Mouse (Mus musculus): ENCODE data around the gene Anp32e. TPM values are rescaled to one million over a fixed set of nuclear protein-coding genes. Genes with fewer than 3 reads are reported as not detected.
A peak's percentile ranks its signal among the peaks of the same experiment; 100 is the strongest.
"Not testable (repeated sequence)": the region's sequence is repeated elsewhere in the genome, so short reads cannot be mapped to it uniquely, and the experiment has no call there.

Gene Anp32e
- polyA plus RNA-seq, 1 experiment from 2014 or later = 159 TPM

DNA sequence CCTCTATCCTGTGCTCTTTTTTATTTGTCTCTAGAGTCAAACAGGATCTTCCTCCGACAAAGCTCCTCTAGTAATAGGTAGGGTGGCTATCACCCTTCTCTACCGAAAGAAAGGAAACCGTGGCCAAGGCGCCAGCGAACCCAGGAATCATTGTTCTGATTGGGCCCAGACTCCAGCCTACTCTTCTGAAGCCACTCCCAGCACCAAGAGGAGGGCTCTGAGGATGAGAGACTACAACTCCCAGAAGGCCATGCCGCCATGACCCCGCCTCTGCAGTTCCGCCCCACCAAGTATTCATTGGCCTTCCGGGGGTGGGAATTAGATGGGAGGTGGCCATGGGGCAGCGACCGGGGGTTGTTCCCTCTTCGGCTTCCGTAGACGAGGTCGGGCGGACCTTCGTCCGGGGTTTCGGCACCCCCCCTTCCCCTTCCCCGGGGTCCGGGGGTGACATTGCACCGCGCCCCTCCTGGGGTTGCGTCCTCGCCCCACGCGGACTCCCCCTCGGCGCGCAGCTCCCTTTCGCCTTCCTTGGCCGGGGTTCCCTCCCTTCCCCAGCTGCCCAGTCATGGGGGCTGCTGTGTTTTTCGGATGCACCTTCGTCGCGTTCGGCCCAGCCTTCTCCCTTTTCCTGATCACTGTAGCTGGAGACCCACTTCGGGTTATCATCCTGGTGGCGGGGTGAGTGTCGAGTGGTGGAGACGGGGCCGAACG is 35.3 kb upstream of the Anp32e start, which contains the start of gene Aph1a:
Gene Aph1a, plus strand, starts transcription at position 364 of the 711 bp plus-strand sequence.
- Histone ChIP-seq H3K4me3 (replicated peaks) (peak within 1 kb of the TSS; percentile 65), H3K4me2 (peak within 1 kb of the TSS; percentile 62), H3K9ac (peak within 1 kb of the TSS; percentile 78), H3K27ac (peak within 1 kb of the TSS; percentile 83), H3K4me1 (peaks cover 22% of the 10 kb centered on the region)
- H3K9me3 ChIP-seq; H3K27me3 ChIP-seq (replicated peaks); H3K36me3 ChIP-seq: not testable (repeated sequence)
- WGBS = under 1% methylated on average over 26 of the region's 43 CpGs
- ATAC-seq (ENCODE audit: insufficient read depth, low FRiP score, low read depth) = peak; percentile 98

DNA sequence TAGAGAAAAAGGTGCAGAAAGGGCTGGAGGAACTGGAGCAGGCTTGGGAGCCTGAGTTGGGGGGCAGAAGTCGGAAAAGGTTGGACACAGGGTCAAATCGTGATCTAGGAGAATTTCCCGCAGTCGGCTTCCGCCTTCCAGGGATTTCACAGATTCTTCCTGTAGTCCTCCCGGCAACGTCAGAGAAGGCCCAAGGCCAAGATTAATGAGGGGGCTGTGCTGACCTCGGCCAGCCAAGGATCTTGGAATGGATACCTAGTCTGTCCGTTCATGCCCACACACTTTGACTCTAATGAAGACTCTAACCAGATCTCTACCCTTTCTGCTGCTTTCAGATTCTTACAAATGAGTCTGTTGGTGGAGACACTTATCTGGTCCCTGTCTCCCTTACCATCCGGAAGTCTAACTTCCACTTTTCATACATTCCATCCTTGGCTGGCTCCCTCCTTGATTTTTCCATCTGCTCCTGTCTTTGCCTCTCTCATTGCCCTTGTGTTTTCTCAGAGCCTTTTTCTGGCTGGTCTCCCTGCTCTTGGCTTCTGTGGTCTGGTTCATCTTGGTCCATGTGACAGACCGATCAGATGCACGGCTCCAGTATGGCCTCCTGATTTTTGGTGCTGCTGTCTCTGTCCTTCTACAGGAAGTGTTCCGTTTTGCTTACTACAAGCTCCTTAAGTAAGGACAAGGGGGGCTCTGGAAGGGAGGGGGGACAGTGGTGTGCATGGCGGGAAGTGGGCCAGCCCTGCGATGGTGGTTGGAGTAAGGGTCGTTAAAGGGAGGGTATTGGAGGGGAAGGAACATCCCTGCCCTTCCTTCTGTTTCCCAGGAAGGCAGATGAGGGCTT is 34.5 kb upstream of the Anp32e start:
- peak overlapping the region; percentile 62 for H3K4me2 ChIP-seq
- ATAC-seq (ENCODE audit: insufficient read depth, low FRiP score, low read depth) = no peak
- peak overlapping the region; percentile 65 for H3K4me3 ChIP-seq (replicated peaks)
- 5% methylated on average over 16 of the region's 16 CpGs for WGBS
- H3K9me3 ChIP-seq = no peaks in the 10 kb centered on the region
- H3K4me1 ChIP-seq = peaks cover 22% of the 10 kb centered on the region
- no peaks in the 10 kb centered on the region for H3K27me3 ChIP-seq (replicated peaks)
- peak overlapping the region; percentile 78 for H3K9ac ChIP-seq
- no peaks in the 10 kb centered on the region for H3K36me3 ChIP-seq
- peak overlapping the region; percentile 82 for H3K27ac ChIP-seq

DNA sequence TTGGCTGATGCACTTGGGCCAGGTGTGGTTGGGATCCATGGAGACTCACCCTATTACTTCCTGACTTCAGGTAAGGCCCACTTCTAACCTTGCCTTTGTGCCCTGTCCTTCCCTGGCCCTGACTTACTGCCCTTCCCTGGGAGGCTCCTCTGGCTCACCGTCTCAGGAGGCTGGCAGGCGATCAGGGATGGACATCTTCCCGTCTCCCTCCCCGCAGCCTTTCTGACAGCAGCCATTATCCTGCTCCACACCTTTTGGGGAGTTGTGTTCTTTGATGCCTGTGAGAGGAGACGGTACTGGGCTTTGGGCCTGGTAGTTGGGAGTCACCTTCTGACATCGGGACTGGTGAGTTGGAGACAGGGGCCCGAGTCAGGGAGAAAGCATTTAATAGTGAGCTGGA is 33.5 kb upstream of the Anp32e start:
- H3K36me3 ChIP-seq; H3K9ac ChIP-seq; H3K4me3 ChIP-seq (replicated peaks); H3K27me3 ChIP-seq (replicated peaks); H3K9me3 ChIP-seq; H3K27ac ChIP-seq; ATAC-seq (ENCODE audit: insufficient read depth, low FRiP score, low read depth); H3K4me2 ChIP-seq: not testable (repeated sequence)
- 82% methylated on average over 7 of the region's 7 CpGs for WGBS
- H3K4me1 ChIP-seq = peaks cover 19% of the 10 kb centered on the region

DNA sequence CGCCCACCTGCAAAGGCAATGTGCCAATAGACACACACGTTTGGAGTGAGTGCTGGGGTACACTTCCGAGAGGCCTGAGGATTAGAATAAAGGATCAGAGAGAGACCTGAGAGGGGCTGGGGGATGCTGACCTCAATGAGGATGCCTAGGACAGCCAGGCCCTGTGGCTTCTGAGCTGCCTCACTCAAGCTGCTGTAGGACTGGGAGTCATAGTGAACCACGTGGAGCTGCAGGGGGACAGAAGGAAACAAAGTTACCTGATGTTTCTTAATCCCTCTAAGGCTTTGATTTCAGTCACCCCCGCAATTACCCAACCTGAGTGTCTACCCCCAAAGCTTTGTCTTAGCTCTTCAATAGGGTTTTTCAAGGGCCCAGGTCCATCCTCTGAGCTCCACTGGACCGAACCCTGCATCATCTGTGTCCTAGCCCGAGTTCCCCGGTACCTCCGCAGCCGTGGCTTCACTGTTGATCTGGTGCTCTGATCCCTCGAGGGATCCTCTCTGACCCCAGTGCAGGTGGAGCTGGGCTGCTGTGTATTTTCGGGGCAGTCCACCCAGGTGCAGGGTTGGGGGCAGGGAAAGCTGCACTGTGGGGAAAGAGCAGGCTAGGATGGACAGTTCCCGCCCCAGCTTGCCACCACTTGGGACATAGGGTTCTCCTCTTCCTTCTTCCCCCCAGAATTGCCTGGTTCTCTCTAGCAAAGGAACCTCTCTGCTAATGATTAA is 29.1 kb upstream of the Anp32e start:
- Histone ChIP-seq H3K27me3 (replicated peaks) (no peaks in the 10 kb centered on the region), H3K9ac (no peak overlapping the region), H3K9me3 (no peaks in the 10 kb centered on the region), H3K4me1 (peaks cover 5% of the 10 kb centered on the region), H3K4me2 (no peak overlapping the region), H3K4me3 (replicated peaks) (no peak overlapping the region), H3K36me3 (no peaks in the 10 kb centered on the region), H3K27ac (no peak overlapping the region)
- 73% methylated on average over 13 of the region's 13 CpGs for WGBS
- ATAC-seq (ENCODE audit: insufficient read depth, low FRiP score, low read depth) = no peak

DNA sequence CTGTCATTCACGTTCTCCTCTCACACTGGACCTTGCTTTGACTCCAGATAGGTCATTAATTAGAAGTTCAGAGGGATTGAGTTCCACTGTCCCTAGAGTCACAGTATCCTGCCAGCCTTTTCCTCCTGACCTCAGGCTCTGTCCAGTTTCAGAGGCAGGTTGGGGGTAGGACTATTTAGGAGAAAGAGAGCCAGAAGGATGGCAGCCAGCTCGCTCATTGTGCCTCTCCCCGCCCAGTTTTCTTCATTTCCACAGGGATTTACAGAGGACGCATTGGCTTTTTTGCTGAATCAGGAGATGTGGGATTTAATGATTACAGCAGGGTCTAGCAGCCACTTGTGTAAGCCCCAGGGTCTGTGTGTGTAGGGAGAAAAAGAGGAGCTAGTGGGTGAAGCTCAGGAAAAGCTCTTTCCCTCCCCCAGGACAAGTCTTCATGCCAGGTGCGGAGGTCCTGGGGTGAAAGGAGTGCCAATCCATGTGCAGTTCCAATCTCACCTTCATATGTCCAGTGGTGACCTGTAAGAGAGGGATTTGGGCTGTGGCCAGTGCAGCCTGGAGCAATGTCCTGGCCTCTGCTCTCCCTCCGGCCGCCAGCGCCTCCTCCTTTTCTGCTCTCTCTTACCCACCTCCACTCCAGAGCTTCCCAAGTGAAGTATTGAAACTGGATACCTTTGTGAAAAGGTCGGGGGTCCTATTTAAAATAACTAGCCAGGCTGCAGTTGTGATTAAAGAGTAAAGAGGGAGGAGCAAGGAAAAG is 27.3 kb upstream of the Anp32e start:
- peaks cover 5% of the 10 kb centered on the region; the same call in 1 of the 2 replicates for H3K27me3 ChIP-seq (replicated peaks)
- no peaks in the 10 kb centered on the region for H3K9me3 ChIP-seq
- no peak overlapping the region for H3K27ac ChIP-seq
- H3K4me3 ChIP-seq (replicated peaks) = no peak overlapping the region
- peaks cover 18% of the 10 kb centered on the region for H3K4me1 ChIP-seq
- no peak overlapping the region for H3K4me2 ChIP-seq
- ATAC-seq (ENCODE audit: insufficient read depth, low FRiP score, low read depth) = no peak
- WGBS = 58% methylated on average over 9 of the region's 9 CpGs
- H3K9ac ChIP-seq = no peak overlapping the region
- no peaks in the 10 kb centered on the region for H3K36me3 ChIP-seq

DNA sequence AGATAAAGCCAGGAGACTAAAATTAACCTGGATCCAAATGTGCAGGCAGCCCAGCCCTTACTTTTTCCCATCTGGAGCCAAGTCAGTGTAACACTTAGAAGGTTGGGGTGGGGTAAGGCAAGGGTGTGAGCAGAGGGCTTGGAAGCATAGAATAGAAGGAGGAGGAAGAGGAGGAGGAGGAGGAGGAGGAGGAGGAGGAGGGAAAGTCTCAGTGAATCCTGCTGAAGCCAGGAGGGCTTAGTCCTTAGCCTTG is 26.7 kb upstream of the Anp32e start:
- H3K36me3 ChIP-seq = no peaks in the 10 kb centered on the region
- H3K9me3 ChIP-seq = no peaks in the 10 kb centered on the region
- H3K9ac ChIP-seq = no peak overlapping the region
- H3K27ac ChIP-seq = no peak overlapping the region
- H3K27me3 ChIP-seq (replicated peaks) = peaks cover 5% of the 10 kb centered on the region; the same call in 1 of the 2 replicates
- H3K4me2 ChIP-seq = no peak overlapping the region
- no peak overlapping the region for H3K4me3 ChIP-seq (replicated peaks)
- H3K4me1 ChIP-seq = peaks cover 21% of the 10 kb centered on the region
- no peak for ATAC-seq (ENCODE audit: insufficient read depth, low FRiP score, low read depth)

DNA sequence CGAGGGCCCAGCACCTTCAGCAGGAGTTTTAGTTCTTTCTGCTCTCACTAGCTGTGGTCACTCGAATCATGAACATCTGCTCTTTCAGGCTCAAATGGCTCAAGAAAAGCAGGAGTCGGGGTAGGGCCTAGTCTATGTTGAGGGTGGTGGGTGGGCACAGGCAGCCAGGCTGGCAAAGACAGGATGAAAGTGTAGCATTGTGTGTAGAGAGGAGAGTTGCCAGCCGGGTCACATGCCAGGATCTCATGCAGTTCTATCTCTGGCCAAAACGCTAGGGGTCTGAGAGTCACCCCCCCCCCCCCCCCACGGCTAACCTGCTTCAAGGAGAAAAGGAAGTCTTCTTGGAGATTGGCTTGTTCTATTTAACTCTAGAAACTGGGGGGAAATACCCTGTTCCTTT is 26.4 kb upstream of the Anp32e start:
- Histone ChIP-seq H3K4me3 (replicated peaks) (no peak overlapping the region), H3K27me3 (replicated peaks) (peaks cover 5% of the 10 kb centered on the region; the same call in 1 of the 2 replicates), H3K9me3 (no peaks in the 10 kb centered on the region), H3K36me3 (no peaks in the 10 kb centered on the region), H3K4me2 (no peak overlapping the region), H3K9ac (no peak overlapping the region), H3K4me1 (peaks cover 21% of the 10 kb centered on the region), H3K27ac (no peak overlapping the region)
- no peak for ATAC-seq (ENCODE audit: insufficient read depth, low FRiP score, low read depth)
- 32% methylated on average over 6 of the region's 6 CpGs for WGBS

DNA sequence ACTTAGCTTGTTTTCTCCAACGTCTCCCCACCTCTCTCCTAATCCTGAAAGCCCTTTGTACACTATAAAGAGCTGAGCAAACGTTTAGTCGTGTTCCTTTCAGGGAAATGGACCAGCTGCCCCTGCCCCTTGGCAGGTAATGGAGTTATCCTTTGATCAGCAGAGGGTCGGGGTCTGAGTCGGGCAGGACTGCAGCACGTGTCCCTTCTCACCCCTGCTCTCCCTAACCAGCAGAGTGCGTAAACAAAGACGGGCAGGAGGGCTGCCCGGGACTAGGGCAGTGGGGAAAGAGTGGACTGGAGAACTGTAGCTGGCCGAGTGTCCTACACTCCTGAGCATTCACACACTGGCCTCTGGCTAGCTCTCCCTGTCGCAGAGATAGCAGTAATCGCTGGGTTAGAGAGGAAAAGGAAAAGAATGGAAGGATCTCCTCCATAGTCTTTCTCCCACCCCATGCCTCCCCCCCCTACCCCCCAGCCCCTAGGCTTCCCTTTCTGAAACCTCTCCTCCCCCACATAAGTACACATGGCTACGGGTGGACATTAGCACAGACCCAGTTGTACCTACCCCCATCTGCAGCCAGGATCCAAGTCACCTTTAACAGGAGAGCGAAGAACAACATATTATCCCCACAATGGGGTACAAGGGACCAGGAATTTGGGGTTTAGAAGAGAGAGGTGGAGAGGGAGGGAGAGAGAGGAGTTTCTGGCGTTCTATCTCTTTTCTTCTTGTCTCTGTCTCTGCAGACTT is 25.1 kb upstream of the Anp32e start:
- no peak; the same call in 1 of the 2 replicates for ATAC-seq (ENCODE audit: insufficient read depth, low FRiP score, low read depth)
- no peaks in the 10 kb centered on the region for H3K9me3 ChIP-seq
- H3K4me1 ChIP-seq = peaks cover 21% of the 10 kb centered on the region
- no peak overlapping the region for H3K27ac ChIP-seq
- WGBS = 4% methylated on average over 15 of the region's 15 CpGs
- no peak overlapping the region for H3K9ac ChIP-seq
- H3K27me3 ChIP-seq (replicated peaks) = peaks cover 5% of the 10 kb centered on the region; the same call in 1 of the 2 replicates
- peak overlapping the region; percentile 59 for H3K4me2 ChIP-seq
- H3K36me3 ChIP-seq = no peaks in the 10 kb centered on the region
- H3K4me3 ChIP-seq (replicated peaks) = peak overlapping the region; percentile 28; the same call in 1 of the 2 replicates

DNA sequence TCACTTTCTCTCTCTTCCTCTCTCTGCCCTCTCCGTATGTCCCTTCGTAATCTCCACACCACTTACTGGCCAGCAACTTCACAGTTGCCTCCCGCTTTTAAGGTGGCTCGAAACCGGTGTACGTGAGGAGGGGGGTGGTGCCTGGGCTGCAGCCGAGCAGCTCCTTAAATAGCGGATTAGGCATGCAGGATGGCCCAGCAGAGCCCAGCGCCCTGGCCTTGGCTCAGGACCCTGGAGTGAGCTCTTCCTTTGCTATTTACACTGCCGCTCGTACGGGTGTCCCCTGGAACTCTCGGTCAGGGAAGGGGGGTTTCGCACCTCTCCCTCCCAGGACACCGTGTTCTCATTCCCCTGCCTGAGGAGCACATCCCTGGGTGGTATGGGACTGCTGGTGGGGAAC is 24.5 kb upstream of the Anp32e start, which contains the start of gene Car14:
Gene Car14, minus strand, starts transcription at position 124 of the 400 bp plus-strand sequence.
- H3K36me3 ChIP-seq = no peaks in the 10 kb centered on the region
- peaks cover 21% of the 10 kb centered on the region for H3K4me1 ChIP-seq
- H3K27ac ChIP-seq = no peak within 1 kb of the TSS
- ATAC-seq (ENCODE audit: insufficient read depth, low FRiP score, low read depth) = no peak
- H3K9me3 ChIP-seq = no peaks in the 10 kb centered on the region
- peak within 1 kb of the TSS; percentile 28 for H3K4me3 ChIP-seq (replicated peaks)
- H3K4me2 ChIP-seq = peak within 1 kb of the TSS; percentile 59
- WGBS = 1% methylated on average over 15 of the region's 15 CpGs
- no peak within 1 kb of the TSS for H3K9ac ChIP-seq
- H3K27me3 ChIP-seq (replicated peaks) = peaks cover 5% of the 10 kb centered on the region; the same call in 1 of the 2 replicates

DNA sequence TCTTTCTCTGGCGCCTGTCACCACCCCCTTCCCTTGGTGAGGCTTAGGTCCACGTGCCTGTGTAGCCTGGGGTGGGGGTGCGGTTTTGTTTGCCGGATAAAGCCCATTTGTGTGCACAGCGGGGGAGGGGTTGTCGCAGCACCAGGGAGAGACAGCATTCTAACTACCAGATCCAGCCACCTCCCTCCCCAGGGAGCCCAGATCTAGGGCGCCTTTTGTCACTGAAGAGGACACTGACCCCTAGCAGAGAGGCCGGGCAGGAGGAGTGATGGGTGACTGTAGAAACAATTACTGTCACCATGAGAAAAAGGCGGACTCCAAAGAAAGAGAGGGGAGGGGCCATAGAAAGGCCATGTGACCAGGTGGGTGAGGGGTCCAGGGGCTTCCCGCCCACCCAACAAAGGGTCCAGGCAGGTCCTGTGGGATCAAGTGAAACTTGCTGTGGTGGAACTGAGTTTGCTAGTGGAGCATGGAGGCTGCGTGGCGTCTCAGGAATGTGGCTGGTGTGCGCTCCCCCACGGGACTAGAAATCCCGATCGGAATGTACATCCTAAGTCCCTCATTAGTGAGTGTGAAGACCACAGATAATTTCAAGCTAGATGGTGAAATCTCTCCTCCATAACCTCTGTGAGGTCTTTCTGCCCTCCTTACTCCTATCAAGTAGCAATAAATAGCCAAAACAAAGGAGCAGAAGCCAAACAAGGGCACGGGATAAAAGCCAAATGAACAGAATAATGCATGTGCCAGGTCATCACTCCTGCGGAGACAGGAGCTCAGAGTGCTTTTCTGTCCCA is 23.7 kb upstream of the Anp32e start:
- 1% methylated on average over 18 of the region's 18 CpGs for WGBS
- Histone ChIP-seq H3K4me3 (replicated peaks) (peak overlapping the region; percentile 28), H3K4me2 (peak overlapping the region; percentile 59), H3K36me3 (no peaks in the 10 kb centered on the region), H3K9me3 (no peaks in the 10 kb centered on the region), H3K9ac (no peak overlapping the region), H3K27ac (no peak overlapping the region), H3K27me3 (replicated peaks) (peaks cover 5% of the 10 kb centered on the region; the same call in 1 of the 2 replicates), H3K4me1 (peaks cover 21% of the 10 kb centered on the region)
- 0 out of 2 replicates have a peak, but pooled peaks have one; percentile 19 for ATAC-seq (ENCODE audit: insufficient read depth, low FRiP score, low read depth)

Measured in stomach, embryonic 15.5 days (tissue).